Mouse (Mus musculus) limb, embryonic 14.5 days (tissue): ENCODE data around the gene Olfr1243. TPM values are rescaled to one million over a fixed set of nuclear protein-coding genes. Genes with fewer than 3 reads are reported as not detected.
"Not testable (repeated sequence)": the region's sequence is repeated elsewhere in the genome, so short reads cannot be mapped to it uniquely, and the experiment has no call there.

Source experiments
- ATAC-seq: fragments of 200-750 bp; cut with Nextera tagmentation; 2 replicates; pipeline ENCODE4 v1.8.0; 2017; ENCODE audit warnings: low read depth, moderate number of reproducible peaks, moderate TSS enrichment; ENCODE audit not compliant: low FRiP score
- DNase-seq: peaks from one replicate; pipeline ENCODE4 v3.0.0-alpha.2; 2015; ENCODE audit warnings: low spot score
- H3K27ac ChIP-seq: fragments of 300-500 bp; sonication (generic); replicated peaks from 2 replicates; pipeline ENCODE4 v1.5.1; 2014; ENCODE audit warnings: low read depth, mild to moderate bottlenecking, low read length, moderate library complexity, mixed read lengths
- H3K27me3 ChIP-seq: fragments of 300-500 bp; sonication (generic); 2 replicates; pipeline ENCODE4 v1.6.1; 2014; ENCODE audit warnings: low read length, mixed read lengths; ENCODE audit not compliant: control insufficient read depth, insufficient read depth
- H3K36me3 ChIP-seq: fragments of 300-500 bp; sonication (generic); 2 replicates; pipeline ENCODE4 v1.6.1; 2014; ENCODE audit warnings: mild to moderate bottlenecking, low read length, moderate library complexity, mixed read lengths; ENCODE audit not compliant: control insufficient read depth, insufficient read depth
- H3K4me1 ChIP-seq: fragments of 300-500 bp; sonication (generic); 2 replicates; pipeline ENCODE4 v1.6.1; 2014; ENCODE audit warnings: antibody characterized with exemption, low read length, mixed read lengths; ENCODE audit not compliant: control insufficient read depth, insufficient read depth
- H3K4me2 ChIP-seq: fragments of 300-500 bp; sonication (generic); replicated peaks from 2 replicates; pipeline ENCODE4 v1.6.1; 2014; ENCODE audit warnings: low read depth, mild to moderate bottlenecking, low read length, moderate library complexity; ENCODE audit not compliant: severe bottlenecking
- H3K4me3 ChIP-seq: fragments of 300-500 bp; sonication (generic); replicated peaks from 2 replicates; pipeline ENCODE4 v1.5.1; 2014; ENCODE audit warnings: low read length
- H3K9ac ChIP-seq: fragments of 300-500 bp; sonication (generic); 2 replicates; pipeline ENCODE4 v1.6.1; 2014; ENCODE audit warnings: mild to moderate bottlenecking, low read depth, low read length, moderate library complexity; ENCODE audit not compliant: severe bottlenecking
- H3K9me3 ChIP-seq: fragments of 300-500 bp; sonication (generic); 2 replicates; pipeline ENCODE4 v1.6.1; 2016; ENCODE audit warnings: low read length; ENCODE audit not compliant: control insufficient read depth
- POLR2A ChIP-seq: fragments of 200-500 bp; IDR thresholded peaks from 2 replicates; pipeline ENCODE4 v1.8.0; 2012; ENCODE audit warnings: inconsistent platforms, mild to moderate bottlenecking, moderate library complexity, borderline replicate concordance; ENCODE audit not compliant: insufficient read depth, insufficient read length; ENCODE audit errors: extremely low read depth
- WGBS: fragments of 180-500 bp; shearing (Covaris S2); extraction: QIAGEN DNeasy Blood & Tissue Kit; methylation state at CpG from one replicate; pipeline ENCODE4 v1.1.7; 2014; 5-methylcytosine and 5-hydroxymethylcytosine counted together
- polyA plus RNA-seq, 2 experiments: library from polyadenylated mRNA; depleted of rRNA in 1 of 2; stranded (reverse) in 1 of 2; unstranded in 1 of 2; fragments of >200 nt; fragmentation: Nextera tagmentation in 1 of 2; extraction: Ambion mirVana in 1 of 2; gene quantifications; 2 replicates each; pipeline versions ENCODE4 v1.2.1 to v1.2.3; 2012 to 2014

Olfr1243 gene
- polyA plus RNA-seq (2012; rRNA removed) (not detected in 2 replicates), polyA plus RNA-seq (2014; fragmentation: Nextera tagmentation; extraction: Ambion mirVana) (not detected in 2 replicates)

- 77% methylated on average over 1 of the region's 1 CpGs for WGBS
- ATAC-seq (no peak), DNase-seq (no peak)
- Histone ChIP-seq H3K27me3 (no peaks in the 10 kb centered on the region), H3K4me1 (no peaks in the 10 kb centered on the region), H3K4me2 (no peak within 1 kb of the TSS), H3K27ac (no peak within 1 kb of the TSS), H3K9me3 (no peaks in the 10 kb centered on the region), H3K9ac (no peak within 1 kb of the TSS), H3K4me3 (no peak within 1 kb of the TSS), H3K36me3 (no peaks in the 10 kb centered on the region)
- no peak for TF ChIP-seq POLR2A
Measured at GRCm38 (mm10) chr2:89531387-89531786, at the start of gene Olfr1243. Olfr1243 (minus strand) TSS chr2:89531487.

GRCm38 (mm10) chr2:89578347-89578746, 47.1 kb upstream of the Olfr1243 start, which contains the start of gene Olfr1245:
Olfr1245 (minus strand) TSS chr2:89578447.
- Histone ChIP-seq H3K4me1 (no peaks in the 10 kb centered on the region), H3K27me3 (no peaks in the 10 kb centered on the region), H3K4me2 (no peak within 1 kb of the TSS), H3K4me3 (no peak within 1 kb of the TSS), H3K27ac (no peak within 1 kb of the TSS), H3K9me3 (no peaks in the 10 kb centered on the region), H3K9ac (no peak within 1 kb of the TSS), H3K36me3 (no peaks in the 10 kb centered on the region)
- no peak for DNase-seq
- no peak for ATAC-seq
- WGBS: 88% methylated on average over 1 of the region's 1 CpGs
- TF ChIP-seq POLR2A: no peak

GRCm38 (mm10) chr2:89562706-89563105, 31.4 kb upstream of the Olfr1243 start:
- H3K36me3 ChIP-seq, ATAC-seq, H3K4me2 ChIP-seq, H3K27me3 ChIP-seq, H3K4me3 ChIP-seq, H3K4me1 ChIP-seq, H3K27ac ChIP-seq, H3K9ac ChIP-seq, DNase-seq, H3K9me3 ChIP-seq: not testable (repeated sequence)
- WGBS: 56% methylated on average over 2 of the region's 2 CpGs

- Histone ChIP-seq H3K9me3 (no peaks in the 10 kb centered on the region), H3K27ac (no peak overlapping the region), H3K4me2 (no peak overlapping the region), H3K4me1 (no peaks in the 10 kb centered on the region), H3K9ac (no peak overlapping the region), H3K36me3 (no peaks in the 10 kb centered on the region), H3K4me3 (no peak overlapping the region), H3K27me3 (no peaks in the 10 kb centered on the region)
- TF ChIP-seq POLR2A: no peak
- ATAC-seq: no peak
- peak; percentile 25 for DNase-seq
- 59% methylated on average over 2 of the region's 2 CpGs for WGBS
Measured at GRCm38 (mm10) chr2:89544516-89544915, 13.2 kb upstream of the Olfr1243 start.

GRCm38 (mm10) chr2:89539923-89540322, 8.6 kb upstream of the Olfr1243 start:
- Histone ChIP-seq H3K27me3 (no peaks in the 10 kb centered on the region), H3K4me3 (no peak overlapping the region), H3K27ac (no peak overlapping the region), H3K4me1 (no peaks in the 10 kb centered on the region), H3K4me2 (no peak overlapping the region), H3K36me3 (no peaks in the 10 kb centered on the region), H3K9ac (no peak overlapping the region), H3K9me3 (no peaks in the 10 kb centered on the region)
- ATAC-seq: no peak
- WGBS: 78% methylated on average over 1 of the region's 1 CpGs
- no peak for TF ChIP-seq POLR2A
- DNase-seq: no peak

- no peaks in the 10 kb centered on the region for H3K36me3 ChIP-seq
- no peaks in the 10 kb centered on the region for H3K4me1 ChIP-seq
- H3K4me2 ChIP-seq: no peak within 1 kb of the TSS
- no peak within 1 kb of the TSS for H3K4me3 ChIP-seq
- DNase-seq (no peak), ATAC-seq (no peak)
- no peaks in the 10 kb centered on the region for H3K27me3 ChIP-seq
- TF ChIP-seq POLR2A: no peak
- H3K9me3 ChIP-seq: no peaks in the 10 kb centered on the region
- WGBS: 83% methylated on average over 1 of the region's 1 CpGs
- H3K27ac ChIP-seq: no peak within 1 kb of the TSS
- H3K9ac ChIP-seq: no peak within 1 kb of the TSS
Measured at GRCm38 (mm10) chr2:89498235-89498634, 33.1 kb downstream of the Olfr1243 start, which contains the start of gene Olfr1242. Olfr1242 (minus strand) TSS chr2:89498335.
